Mouse (Mus musculus) G1E (cell line): ENCODE data around the gene M1ap.

Source experiments
- CTCF ChIP-seq: IDR thresholded peaks from 2 replicates; pipeline ENCODE4 v1.5.1; 2012; ENCODE audit warnings: low read depth, low read length, inconsistent platforms, mixed read lengths
- GATA1 ChIP-seq: IDR thresholded peaks from 2 replicates; pipeline ENCODE4 v1.6.1; 2012; ENCODE audit warnings: borderline replicate concordance, low read length, inconsistent platforms, mixed read lengths
- POLR2AphosphoS5 ChIP-seq: IDR thresholded peaks from 2 replicates; pipeline ENCODE4 v1.6.1; 2012; ENCODE audit warnings: low read depth, low read length, inconsistent platforms; ENCODE audit not compliant: insufficient replicate concordance

DNA sequence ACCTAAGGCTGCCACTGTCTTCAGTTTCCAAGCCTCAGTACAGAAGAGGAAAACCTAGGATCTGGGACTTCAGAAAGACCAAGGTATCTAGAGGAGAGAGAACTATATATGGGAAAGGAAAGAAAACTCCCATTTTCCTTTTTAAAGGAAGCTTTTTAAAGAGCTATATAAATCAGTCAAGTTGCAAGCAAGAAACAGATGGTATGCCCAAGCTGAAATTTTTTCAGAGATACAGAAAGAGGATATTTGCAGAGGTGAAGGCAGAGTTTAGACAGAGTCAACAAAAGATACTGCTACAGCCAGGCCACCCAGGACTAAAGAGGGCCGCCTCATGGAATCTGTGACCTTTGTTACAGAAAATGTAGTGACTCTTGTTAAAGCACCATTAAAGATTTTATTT, 15.0 kb downstream of the M1ap start:
- no peak for TF ChIP-seq POLR2AphosphoS5
- TF ChIP-seq CTCF = no peak
- no peak for TF ChIP-seq GATA1
